Mouse (Mus musculus) forebrain, embryonic 10.5 days (tissue): ENCODE results near the gene Zbtb25. TPM values are rescaled to one million over a fixed set of nuclear protein-coding genes. Genes with fewer than 3 reads are reported as not detected.

Experiments used
- DNase-seq: peaks from one replicate; pipeline ENCODE4 v3.0.0-alpha.2; 2017; ENCODE audit warnings: low spot score; ENCODE audit errors: extremely low spot score
- H3K27ac ChIP-seq: fragments of 300-500 bp; sonication (generic); 2 replicates; pipeline ENCODE4 v1.5.1; 2016; ENCODE audit warnings: mild to moderate bottlenecking
- H3K27me3 ChIP-seq: fragments of 300-500 bp; sonication (generic); 2 replicates; pipeline ENCODE4 v1.6.1; 2016; ENCODE audit warnings: mild to moderate bottlenecking; ENCODE audit not compliant: poor library complexity, severe bottlenecking
- H3K36me3 ChIP-seq: fragments of 300-500 bp; sonication (generic); replicated peaks from 2 replicates; pipeline ENCODE4 v1.6.1; 2016; ENCODE audit warnings: mild to moderate bottlenecking, moderate library complexity
- H3K4me1 ChIP-seq: fragments of 300-500 bp; sonication (generic); 2 replicates; pipeline ENCODE4 v1.6.1; 2016
- H3K4me3 ChIP-seq: fragments of 300-500 bp; sonication (generic); 2 replicates; pipeline ENCODE4 v1.5.1; 2016; ENCODE audit warnings: mild to moderate bottlenecking, moderate library complexity
- H3K9me3 ChIP-seq: fragments of 300-500 bp; sonication (generic); 2 replicates; pipeline ENCODE4 v1.6.1; 2016; ENCODE audit warnings: mild to moderate bottlenecking, moderate library complexity
- WGBS: fragments of 180-500 bp; shearing (Covaris S2); methylation state at CpG from one replicate; pipeline ENCODE4 v1.1.7; 2016; 5-methylcytosine and 5-hydroxymethylcytosine counted together
- polyA plus RNA-seq: library from polyadenylated mRNA; unstranded; fragments of >200 nt; fragmentation: Nextera tagmentation; extraction: Ambion mirVana; gene quantifications from 2 replicates; pipeline ENCODE4 v1.2.1, GENCODE M21; 2016

The Zbtb25 gene
- polyA plus RNA-seq, 1 experiment from 2014 or later: 18.6 TPM

DNA sequence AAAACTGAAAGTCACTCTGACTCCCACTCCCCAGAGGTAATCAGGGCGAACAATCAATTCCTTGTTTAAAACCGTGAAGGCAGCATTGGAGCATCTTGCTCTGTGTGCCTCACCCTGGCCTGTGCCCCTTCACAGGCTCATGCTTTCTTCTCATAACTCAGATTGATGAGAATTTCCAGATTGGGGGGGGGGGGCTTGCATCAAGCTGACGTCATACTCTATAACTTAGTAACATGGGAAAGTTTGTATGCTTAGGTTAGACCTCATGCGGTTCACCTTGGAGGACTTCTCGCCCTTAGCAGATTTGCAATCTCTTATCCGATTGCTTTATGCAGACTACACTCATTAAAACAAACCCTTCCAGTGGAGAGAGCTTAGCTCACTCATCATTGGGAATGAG, 4.6 kb upstream of the Zbtb25 start:
- Histone ChIP-seq H3K36me3 (no peaks in the 10 kb centered on the region), H3K4me1 (peaks cover 38% of the 10 kb centered on the region), H3K27me3 (no peaks in the 10 kb centered on the region), H3K27ac (no peak overlapping the region), H3K4me3 (no peak overlapping the region), H3K9me3 (no peaks in the 10 kb centered on the region)
- no peak for DNase-seq
- WGBS: 74% methylated on average over 6 of the region's 6 CpGs

GRCm38 (mm10) chr12:76372881-76373818, 3.7 kb upstream of the Zbtb25 start:
- WGBS: 84% methylated on average over 5 of the region's 7 CpGs
- Histone ChIP-seq H3K9me3 (no peaks in the 10 kb centered on the region), H3K27ac (no peak overlapping the region), H3K36me3 (no peaks in the 10 kb centered on the region), H3K4me3 (no peak overlapping the region), H3K4me1 (peaks cover 45% of the 10 kb centered on the region), H3K27me3 (no peaks in the 10 kb centered on the region)
- DNase-seq: no peak

- Histone ChIP-seq H3K4me1 (peaks cover 53% of the 10 kb centered on the region), H3K27ac (peak overlapping the region; percentile 100; the same call in 1 of the 2 replicates), H3K27me3 (no peaks in the 10 kb centered on the region), H3K9me3 (no peaks in the 10 kb centered on the region), H3K4me3 (peak overlapping the region; percentile 96), H3K36me3 (peaks cover under 1% of the 10 kb centered on the region; the same call in 1 of the 2 replicates)
- 57% methylated on average over 7 of the region's 7 CpGs for WGBS
- no peak for DNase-seq
These were observed 2.6 kb upstream of the Zbtb25 start for GRCm38 (mm10) chr12:76372046-76372445.

- H3K4me1 ChIP-seq: peaks cover 60% of the 10 kb centered on the region
These were observed 1.6 kb upstream of the Zbtb25 start for GRCm38 (mm10) chr12:76370831-76371571.

DNA sequence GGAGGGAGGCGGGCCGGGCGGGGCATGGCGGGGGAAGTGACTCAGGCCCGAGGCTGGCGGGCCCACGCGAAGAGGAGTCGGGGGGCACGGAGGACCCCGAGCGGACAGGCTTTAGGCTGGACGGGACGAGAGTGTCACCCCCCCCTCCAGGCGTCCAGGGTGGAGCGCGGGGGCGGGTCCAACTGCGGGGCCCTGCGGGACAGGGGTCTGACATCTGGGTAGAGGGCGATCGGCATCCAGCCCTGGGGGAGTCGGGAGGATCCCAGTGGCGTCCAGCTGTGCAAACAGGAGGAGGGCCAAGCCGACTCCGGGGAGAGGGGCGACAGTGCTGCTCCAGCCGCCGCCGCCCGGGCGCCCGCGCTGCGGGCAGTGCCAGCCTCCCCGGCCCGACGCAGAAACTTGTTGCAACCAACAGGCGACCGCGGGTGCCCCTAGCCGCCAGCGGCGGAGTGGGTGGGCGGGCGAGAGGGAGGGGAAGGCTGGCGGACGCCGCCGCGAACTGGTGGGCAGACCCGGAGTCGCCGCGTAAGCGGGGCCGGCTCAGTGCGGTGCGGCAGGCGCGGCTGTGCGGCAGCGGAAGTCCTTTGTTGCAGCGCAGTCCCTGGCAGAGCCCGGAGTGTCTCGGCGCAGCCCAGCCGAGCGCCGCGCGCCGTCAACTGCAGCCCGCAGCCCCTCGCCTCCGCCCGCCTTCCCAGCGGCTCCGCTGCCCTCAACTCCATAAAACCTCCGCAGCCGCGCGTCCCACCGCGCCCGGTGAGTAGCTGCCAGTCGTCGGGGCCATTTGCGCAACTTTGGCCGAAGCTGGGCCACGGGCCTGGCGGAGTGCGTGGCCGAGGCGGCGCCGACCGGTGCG, 802 bp upstream of the Zbtb25 start, which contains the start of gene Zbtb1:
Gene Zbtb1 (plus strand): TSS at position 289 of the 853 bp plus-strand sequence.
- H3K36me3 ChIP-seq: peaks cover 6% of the 10 kb centered on the region; the same call in 1 of the 2 replicates
- peaks cover 64% of the 10 kb centered on the region for H3K4me1 ChIP-seq
- H3K27ac ChIP-seq: peak within 1 kb of the TSS; percentile 100
- under 1% methylated on average over 95 of the region's 99 CpGs for WGBS
- no peaks in the 10 kb centered on the region for H3K27me3 ChIP-seq
- H3K4me3 ChIP-seq: peak within 1 kb of the TSS; percentile 96
- H3K9me3 ChIP-seq: no peaks in the 10 kb centered on the region
- peak; percentile 83 for DNase-seq

More at GRCm38 (mm10) chr12:76370831-76371571, 1.6 kb upstream of the Zbtb25 start:
- H3K4me3 ChIP-seq: peak overlapping the region; percentile 96
- WGBS: under 1% methylated on average over 61 of the region's 63 CpGs
- DNase-seq: peak; percentile 85
- peak overlapping the region; percentile 100 for H3K27ac ChIP-seq
- peaks cover 4% of the 10 kb centered on the region; the same call in 1 of the 2 replicates for H3K36me3 ChIP-seq
- H3K9me3 ChIP-seq: no peaks in the 10 kb centered on the region
- no peaks in the 10 kb centered on the region for H3K27me3 ChIP-seq

- Histone ChIP-seq H3K27me3 (no peaks in the 10 kb centered on the region), H3K36me3 (peaks cover 12% of the 10 kb centered on the region), H3K4me1 (peaks cover 53% of the 10 kb centered on the region), H3K4me3 (peak overlapping the region; percentile 96), H3K27ac (peak overlapping the region; percentile 100), H3K9me3 (no peaks in the 10 kb centered on the region)
- DNase-seq: no peak
- 1% methylated on average over 26 of the region's 26 CpGs for WGBS
These were observed 604 bp downstream of the Zbtb25 start for GRCm38 (mm10) chr12:76368790-76369205.

- Histone ChIP-seq H3K36me3 (peaks cover 15% of the 10 kb centered on the region), H3K9me3 (no peaks in the 10 kb centered on the region), H3K27me3 (no peaks in the 10 kb centered on the region), H3K27ac (peak overlapping the region; percentile 100), H3K4me3 (peak overlapping the region; percentile 96), H3K4me1 (peaks cover 49% of the 10 kb centered on the region)
- WGBS: 8% methylated on average over 9 of the region's 9 CpGs
- DNase-seq: no peak
These were observed 1.1 kb downstream of the Zbtb25 start for GRCm38 (mm10) chr12:76368201-76368789.

DNA sequence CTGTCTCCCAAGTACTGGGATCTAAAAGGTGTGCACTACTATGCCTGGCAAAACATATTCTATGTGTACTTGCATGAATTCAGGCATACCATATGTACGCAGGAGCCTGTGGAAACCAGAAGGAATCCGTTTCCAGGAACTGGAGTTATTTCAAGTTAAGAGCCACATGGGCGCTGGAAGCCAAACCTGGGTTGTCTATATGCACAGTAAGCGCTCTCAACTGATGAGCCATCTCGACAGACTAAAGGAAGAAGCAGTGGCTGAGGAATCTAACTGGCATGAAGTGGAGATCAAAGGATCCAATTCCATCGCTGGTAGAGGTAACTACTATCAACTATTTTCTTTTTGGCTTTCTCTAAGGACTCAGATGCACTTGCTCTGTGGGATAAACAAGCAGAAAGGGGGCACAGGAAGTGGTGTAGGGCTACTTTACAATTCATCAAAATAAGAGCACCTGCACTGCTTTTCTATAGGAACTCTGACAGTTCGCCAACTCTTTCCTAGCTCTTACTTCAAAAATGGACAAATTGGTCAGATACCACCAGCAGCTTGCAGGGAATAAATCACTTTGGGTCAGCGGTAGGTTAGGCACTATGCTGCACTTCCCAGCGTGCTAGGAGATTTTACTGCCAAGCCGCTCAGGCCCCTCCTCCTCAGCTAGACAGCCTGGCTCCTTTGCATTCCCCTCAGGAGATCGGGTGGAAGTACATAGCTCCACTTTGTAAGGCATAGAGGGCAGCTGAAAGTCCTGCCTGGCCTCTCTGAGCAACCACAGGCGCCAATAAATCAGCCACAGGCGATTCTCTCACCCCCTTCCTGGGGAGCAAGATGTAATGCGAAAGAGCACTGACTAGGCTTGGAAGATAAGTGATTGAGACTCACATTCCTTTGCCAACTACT, 2.1 kb downstream of the Zbtb25 start:
- Histone ChIP-seq H3K36me3 (peaks cover 15% of the 10 kb centered on the region), H3K27me3 (no peaks in the 10 kb centered on the region), H3K4me1 (peaks cover 41% of the 10 kb centered on the region), H3K27ac (peak overlapping the region; percentile 100; the same call in 1 of the 2 replicates), H3K9me3 (no peaks in the 10 kb centered on the region), H3K4me3 (peak overlapping the region; percentile 96)
- DNase-seq: peak; percentile 30
- 30% methylated on average over 14 of the region's 14 CpGs for WGBS

- no peak for DNase-seq
These were observed 3.1 kb downstream of the Zbtb25 start for GRCm38 (mm10) chr12:76366276-76366675.

GRCm38 (mm10) chr12:76362303-76362676, 7.1 kb downstream of the Zbtb25 start:
- no peak overlapping the region for H3K27ac ChIP-seq
- no peak for DNase-seq
- peaks cover 20% of the 10 kb centered on the region for H3K4me1 ChIP-seq
- H3K4me3 ChIP-seq: no peak overlapping the region
- 90% methylated on average over 9 of the region's 9 CpGs for WGBS
- no peaks in the 10 kb centered on the region for H3K27me3 ChIP-seq
- H3K36me3 ChIP-seq: peaks cover 25% of the 10 kb centered on the region
- no peaks in the 10 kb centered on the region for H3K9me3 ChIP-seq

More at GRCm38 (mm10) chr12:76366276-76366675, 3.1 kb downstream of the Zbtb25 start:
- no peaks in the 10 kb centered on the region for H3K27me3 ChIP-seq
- peaks cover 19% of the 10 kb centered on the region for H3K36me3 ChIP-seq
- peaks cover 35% of the 10 kb centered on the region for H3K4me1 ChIP-seq
- no peaks in the 10 kb centered on the region for H3K9me3 ChIP-seq
- no peak overlapping the region for H3K27ac ChIP-seq
- no peak overlapping the region for H3K4me3 ChIP-seq
- 85% methylated on average over 3 of the region's 3 CpGs for whole genome bisulfite sequencing
